Mouse (Mus musculus) cerebellum, adult 11-12 months (tissue): ENCODE measurements around the gene Fam240a.

Experiments
- DNase-seq: peaks from one replicate; pipeline ENCODE4 v3.0.0; 2022

Fam240a gene

GRCm38 (mm10) chr9:110892552-110892951, 24.1 kb downstream of the Fam240a start:
- no peak for DNase-seq

- DNase-seq: no peak
These were observed 25.4 kb downstream of the Fam240a start for GRCm38 (mm10) chr9:110891077-110891828.

DNA sequence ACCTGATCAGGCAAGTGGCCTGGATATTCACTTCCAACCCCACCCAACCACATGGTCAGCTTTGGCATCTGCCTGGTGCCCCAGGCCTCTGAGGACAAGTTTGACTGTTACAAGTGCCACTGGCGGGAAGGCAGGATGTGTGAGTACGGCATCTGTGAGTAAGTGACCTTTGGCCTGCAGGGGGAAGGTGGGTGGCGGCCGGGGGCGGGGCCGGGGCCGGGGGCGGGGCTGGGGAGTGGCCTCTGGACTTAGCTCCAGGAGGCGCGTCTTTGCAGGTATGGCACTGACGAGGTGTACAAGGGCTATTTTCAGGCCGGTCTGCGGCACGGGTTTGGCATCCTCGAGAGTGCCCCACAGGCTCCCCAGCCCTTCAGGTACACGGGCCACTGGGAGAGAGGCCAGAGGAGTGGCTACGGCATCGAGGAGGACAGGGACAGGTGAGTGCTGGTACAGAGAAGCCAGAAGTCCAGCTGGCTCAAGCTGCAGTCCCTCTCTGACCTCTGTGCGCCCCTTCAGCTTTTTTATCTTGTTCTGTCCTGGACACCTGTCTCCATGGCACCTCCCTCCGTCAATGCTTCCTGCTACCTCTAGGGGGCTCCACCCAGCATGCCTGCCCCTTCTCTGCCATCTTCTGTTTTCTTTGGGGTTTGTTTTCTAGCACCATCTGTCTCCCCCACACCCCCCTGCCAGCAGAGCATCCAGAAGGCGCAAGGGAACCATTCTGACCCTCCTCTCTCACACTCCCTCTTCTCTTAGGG, 26.5 kb downstream of the Fam240a start:
- no peak for DNase-seq

DNA sequence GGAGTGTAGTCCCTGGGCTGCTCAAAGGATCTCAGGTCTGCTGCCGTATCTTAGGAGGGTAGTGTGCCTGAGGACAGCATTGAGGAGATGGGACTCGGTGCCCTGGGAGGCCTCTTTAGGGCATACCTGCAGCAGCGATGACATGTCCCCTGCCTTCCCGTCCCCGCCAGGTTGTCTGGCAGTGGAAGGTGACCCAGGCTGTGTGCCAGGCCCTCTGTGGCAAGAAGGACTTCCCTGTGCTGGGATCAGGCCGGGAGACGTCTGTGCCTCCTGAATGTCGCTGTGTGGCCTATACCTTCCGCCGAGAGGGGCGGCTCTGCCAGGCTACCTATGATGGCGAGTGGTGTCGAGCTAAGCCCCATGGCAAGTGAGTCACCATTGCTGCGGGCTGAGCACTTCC, 27.7 kb downstream of the Fam240a start:
- no peak for DNase-seq

GRCm38 (mm10) chr9:110887388-110888303, 29.0 kb downstream of the Fam240a start:
- no peak for DNase-seq

DNA sequence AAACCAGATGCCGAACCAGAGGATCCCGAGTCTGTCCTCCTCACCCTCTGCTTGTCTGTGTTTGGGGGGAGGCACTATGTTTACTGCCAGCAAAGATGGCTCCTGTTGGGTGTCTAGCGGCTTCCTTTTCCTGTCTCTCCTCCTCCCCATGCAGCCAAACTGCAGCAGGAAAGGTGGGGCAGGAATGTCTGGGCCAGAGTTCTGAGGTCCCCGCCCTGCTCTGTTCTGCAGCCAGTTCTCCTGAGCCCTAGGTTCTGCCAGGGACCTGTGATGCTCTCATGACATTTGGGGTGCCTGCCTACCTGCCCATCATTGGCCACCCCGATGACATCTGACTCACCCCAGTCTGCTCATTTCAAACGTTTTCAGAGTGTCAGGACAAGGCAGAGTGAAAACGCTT, 34.7 kb downstream of the Fam240a start:
- DNase-seq: no peak

GRCm38 (mm10) chr9:110880772-110881171, 35.9 kb downstream of the Fam240a start:
- DNase-seq: no peak

GRCm38 (mm10) chr9:110879998-110880561, 36.6 kb downstream of the Fam240a start, which contains the start of gene Tmie:
Gene Tmie, minus strand, starts transcription at chr9:110880113.
- peak; percentile 21 for DNase-seq

DNA sequence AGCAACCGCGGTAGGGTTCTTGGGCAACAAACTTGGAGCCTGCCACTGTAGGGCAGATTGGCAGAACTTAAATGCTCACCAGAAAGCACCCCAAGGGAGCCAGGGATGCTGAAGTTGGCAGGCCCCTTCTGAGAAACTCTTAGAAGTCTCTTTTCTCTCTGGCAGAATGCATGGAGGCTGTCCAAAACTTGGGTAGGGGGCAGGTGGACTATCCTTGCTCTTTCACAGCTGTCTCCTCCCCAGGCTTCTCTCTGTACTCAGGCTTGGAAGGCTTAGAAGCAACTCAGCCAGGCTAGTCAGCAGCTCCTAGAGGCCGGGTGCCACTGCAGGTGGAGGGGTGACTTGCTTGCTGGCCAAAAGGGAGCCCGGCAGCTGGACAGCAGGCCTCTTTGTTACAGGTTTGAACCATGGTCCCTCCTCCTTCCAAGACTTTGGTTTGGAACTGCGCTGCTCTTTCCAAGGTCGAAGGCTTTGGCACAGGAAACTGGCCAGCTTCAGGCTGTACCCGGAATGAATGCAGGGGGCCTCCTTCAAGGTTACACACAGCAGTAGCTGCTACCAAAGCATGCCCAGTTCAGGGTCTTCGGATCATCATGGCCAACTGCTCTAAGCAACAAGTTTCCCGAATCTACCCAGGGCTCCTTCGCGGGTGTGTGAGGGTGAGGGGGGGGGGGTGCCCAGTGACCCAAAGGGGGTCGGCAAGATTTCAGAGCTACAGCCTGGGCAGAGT, 37.3 kb downstream of the Fam240a start, which contains the start of gene Als2cl:
Als2cl (plus strand) TSS at position 680 of the 730 bp plus-strand sequence.
- peak; percentile 23 for DNase-seq

- peak; percentile 17 for DNase-seq
These were observed 38.8 kb downstream of the Fam240a start for GRCm38 (mm10) chr9:110877888-110878287.

- DNase-seq: no peak
These were observed 39.3 kb downstream of the Fam240a start for GRCm38 (mm10) chr9:110877353-110877752.

- DNase-seq: no peak
These were observed 41.4 kb downstream of the Fam240a start for GRCm38 (mm10) chr9:110875288-110875695.

- DNase-seq: no peak
These were observed 41.9 kb downstream of the Fam240a start for GRCm38 (mm10) chr9:110874660-110875191.

- DNase-seq: no peak
These were observed 42.7 kb downstream of the Fam240a start for GRCm38 (mm10) chr9:110873681-110874659.

GRCm38 (mm10) chr9:110871030-110871429, 45.6 kb downstream of the Fam240a start:
- peak; percentile 22 for DNase-seq
